Mouse (Mus musculus): ENCODE data around the gene Gstt1.

Gstt1 gene

DNA sequence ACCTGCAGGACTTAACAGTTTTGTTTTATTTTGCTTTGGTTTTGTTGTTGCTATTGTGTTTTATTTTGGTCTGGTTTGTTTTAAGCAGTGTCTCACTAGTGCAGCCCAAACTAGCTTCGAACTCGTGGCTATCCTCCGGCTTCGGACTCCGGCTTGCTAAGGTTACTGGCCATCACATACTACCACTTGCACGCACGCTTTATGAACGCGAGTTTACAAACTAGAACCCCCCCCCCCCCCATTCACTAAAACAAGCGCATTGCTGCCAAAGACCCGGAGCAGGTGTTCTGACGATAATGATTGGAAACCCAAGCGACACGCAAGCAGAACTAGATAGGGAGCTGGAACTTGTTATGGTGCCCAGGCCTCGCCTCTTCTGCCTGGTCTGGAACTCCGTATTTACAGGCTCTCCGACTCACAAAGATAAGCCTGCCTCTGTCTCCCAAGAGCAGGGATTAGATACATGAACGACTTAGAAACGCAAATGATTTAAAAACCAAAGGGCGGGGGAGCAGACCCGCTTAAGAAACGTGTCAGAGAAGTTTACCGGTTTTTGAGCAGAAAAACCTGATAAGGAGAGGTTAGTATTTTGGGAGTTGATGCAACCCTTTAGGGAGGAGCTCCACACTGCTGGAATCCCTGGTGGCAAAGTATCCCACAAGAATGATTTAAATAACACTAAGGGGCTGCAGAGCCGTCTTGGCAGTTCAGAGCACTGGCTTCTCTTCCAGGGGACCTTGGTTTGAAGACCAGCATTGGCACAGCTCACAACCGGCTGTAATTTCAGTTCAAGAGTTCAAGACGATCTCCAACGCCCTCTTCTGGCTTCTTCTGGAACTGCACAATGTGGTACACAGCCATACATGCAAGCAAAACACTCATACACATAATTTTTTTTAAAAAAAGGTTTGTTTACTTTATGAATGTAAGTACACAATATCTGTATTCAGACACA, 33.6 kb downstream of the Gstt1 start:
- peak; percentile 83 to 94 for DNase-seq (ENCODE audit: low spot score in 2 of 2)

GRCm38 (mm10) chr10:75763682-75764518, 34.5 kb downstream of the Gstt1 start, which contains the start of gene Cabin1:
TSS of gene Cabin1 (minus strand) at chr10:75764341.
- peak; percentile 95 to 96 for DNase-seq (ENCODE audit: low spot score in 2 of 2)

- DNase-seq (ENCODE audit: low spot score in 2 of 2) = no peak
Measured at GRCm38 (mm10) chr10:75762413-75762812, 36.0 kb downstream of the Gstt1 start.

- no peak for DNase-seq (ENCODE audit: low spot score in 2 of 2)
Measured at GRCm38 (mm10) chr10:75760311-75760710, 38.1 kb downstream of the Gstt1 start.

GRCm38 (mm10) chr10:75756719-75757118, 41.7 kb downstream of the Gstt1 start:
- no peak for DNase-seq (ENCODE audit: low spot score in 2 of 2)

DNA sequence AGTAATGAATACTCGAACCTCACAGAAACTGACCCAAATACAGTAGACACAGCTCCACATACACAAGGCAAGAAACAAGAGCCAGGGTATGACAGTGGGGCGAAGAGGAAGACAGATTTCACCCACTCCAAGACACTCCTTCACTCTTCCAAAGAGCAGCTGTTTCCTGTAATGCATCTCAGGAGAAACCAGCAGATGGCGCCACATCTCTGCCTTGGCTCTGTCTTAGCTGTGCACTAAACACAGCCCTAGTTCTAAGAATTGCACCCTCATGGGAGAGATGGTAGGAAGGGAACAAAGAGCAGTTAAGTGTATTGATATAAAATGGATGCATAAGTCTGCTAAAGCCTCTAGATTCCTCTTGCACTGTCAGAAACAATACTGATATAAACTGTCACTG, 54.4 kb downstream of the Gstt1 start:
- peak; percentile 71 to 91 for DNase-seq (ENCODE audit: low spot score in 2 of 2)

DNA sequence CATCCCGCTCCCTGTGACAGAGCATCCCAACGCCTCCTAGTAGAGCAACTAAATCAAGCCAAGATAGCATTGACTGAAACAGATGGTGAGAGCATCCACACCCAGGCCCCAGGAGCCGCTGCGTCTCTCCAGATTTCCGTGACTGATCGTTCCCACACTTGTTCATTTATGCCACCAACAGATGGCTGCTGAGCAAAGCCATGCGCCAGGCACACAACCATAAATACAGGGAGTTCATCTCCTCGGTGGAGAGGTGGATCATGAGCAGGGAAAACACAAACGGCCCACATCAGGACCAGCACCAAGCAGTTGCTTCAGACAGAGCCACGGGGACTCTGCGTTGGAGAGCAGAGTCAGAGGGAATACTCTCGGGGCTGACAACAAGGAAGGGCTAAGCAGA, 55.0 kb downstream of the Gstt1 start:
- no peak for DNase-seq (ENCODE audit: low spot score in 2 of 2)

GRCm38 (mm10) chr10:75740866-75741265, 57.5 kb downstream of the Gstt1 start:
- no peak for DNase-seq (ENCODE audit: low spot score in 2 of 2)
